Mouse (Mus musculus) intestine, postnatal 0 days (tissue): ENCODE results near the gene Lrrc63. TPM values are rescaled to one million over a fixed set of nuclear protein-coding genes. Genes with fewer than 3 reads are reported as not detected.

ENCODE experiments used
- ATAC-seq: fragments of 200-750 bp; cut with Nextera tagmentation; 2 replicates; pipeline ENCODE4 v1.8.0; 2017; ENCODE audit warnings: mild to moderate bottlenecking, moderate TSS enrichment, moderate library complexity
- H3K27ac ChIP-seq: fragments of 300-500 bp; sonication (generic); 2 replicates; pipeline ENCODE4 v1.5.1; 2014; ENCODE audit warnings: mild to moderate bottlenecking, low read depth, low read length, moderate library complexity
- H3K27me3 ChIP-seq: fragments of 300-500 bp; sonication (generic); replicated peaks from 2 replicates; pipeline ENCODE4 v1.6.1; 2014; ENCODE audit warnings: low read length, mixed read lengths; ENCODE audit not compliant: control insufficient read depth, insufficient read depth
- H3K36me3 ChIP-seq: fragments of 300-500 bp; sonication (generic); 2 replicates; pipeline ENCODE4 v1.6.1; 2014; ENCODE audit warnings: mild to moderate bottlenecking, moderate library complexity; ENCODE audit not compliant: control insufficient read depth, insufficient read depth
- H3K4me1 ChIP-seq: fragments of 300-500 bp; sonication (generic); replicated peaks from 2 replicates; pipeline ENCODE4 v1.6.1; 2014; ENCODE audit warnings: antibody characterized with exemption, low read length, mixed read lengths; ENCODE audit not compliant: control insufficient read depth, insufficient read depth
- H3K4me2 ChIP-seq: fragments of 300-500 bp; sonication (generic); replicated peaks from 2 replicates; pipeline ENCODE4 v1.6.1; 2014; ENCODE audit warnings: low read depth, mild to moderate bottlenecking, moderate library complexity
- H3K4me3 ChIP-seq: fragments of 300-500 bp; sonication (generic); 2 replicates; pipeline ENCODE4 v1.5.1; 2014; ENCODE audit warnings: low read depth, low read length
- H3K9ac ChIP-seq: fragments of 300-500 bp; sonication (generic); 2 replicates; pipeline ENCODE4 v1.6.1; 2014; ENCODE audit warnings: mild to moderate bottlenecking, low read depth, low read length
- H3K9me3 ChIP-seq: fragments of 300-500 bp; sonication (generic); 2 replicates; pipeline ENCODE4 v1.6.1; 2016; ENCODE audit warnings: mixed run types; ENCODE audit not compliant: control insufficient read depth
- CTCF ChIP-seq: sonication (generic); IDR thresholded peaks from 2 replicates; pipeline ENCODE4 v1.5.1; 2016; ENCODE audit warnings: low read depth, mild to moderate bottlenecking, control low read depth, antibody characterized with exemption, moderate library complexity
- WGBS: fragments of 180-500 bp; shearing (Covaris S2); extraction: QIAGEN DNeasy Blood & Tissue Kit; methylation state at CpG from one replicate; pipeline ENCODE4 v1.1.7; 2014; 5-methylcytosine and 5-hydroxymethylcytosine counted together
- polyA plus RNA-seq: library from polyadenylated mRNA; unstranded; fragments of >200 nt; fragmentation: Nextera tagmentation; extraction: Ambion mirVana; gene quantifications from 2 replicates; pipeline ENCODE4 v1.2.1, GENCODE M21; 2015

Lrrc63 gene
- polyA plus RNA-seq, 1 experiment from 2014 or later, result not detected

GRCm38 (mm10) chr14:75165574-75166131, 35.0 kb upstream of the Lrrc63 start:
- Histone ChIP-seq H3K27me3 (0 out of 2 replicates have a peak, but pooled peaks cover 3% of the 10 kb centered on the region), H3K4me2 (no peak overlapping the region), H3K9me3 (no peaks in the 10 kb centered on the region), H3K9ac (no peak overlapping the region), H3K36me3 (no peaks in the 10 kb centered on the region), H3K4me1 (no peaks in the 10 kb centered on the region), H3K27ac (no peak overlapping the region), H3K4me3 (no peak overlapping the region)
- no peak for TF ChIP-seq CTCF
- ATAC-seq, result 0 out of 2 replicates have a peak, but pooled peaks have one; percentile 19
- WGBS, result 36% methylated on average over 2 of the region's 2 CpGs

- no peaks in the 10 kb centered on the region for H3K36me3 ChIP-seq
- 0 out of 2 replicates have a peak, but pooled peaks cover 3% of the 10 kb centered on the region for H3K27me3 ChIP-seq
- no peaks in the 10 kb centered on the region for H3K9me3 ChIP-seq
- no peak overlapping the region for H3K4me2 ChIP-seq
- no peak for ATAC-seq
- no peak for TF ChIP-seq CTCF
- no peak overlapping the region for H3K4me3 ChIP-seq
- WGBS, result 88% methylated on average over 9 of the region's 9 CpGs
- no peak overlapping the region for H3K27ac ChIP-seq
- H3K4me1 ChIP-seq, result no peaks in the 10 kb centered on the region
- no peak overlapping the region for H3K9ac ChIP-seq
Measured at GRCm38 (mm10) chr14:75164345-75164744, 33.7 kb upstream of the Lrrc63 start.

- Histone ChIP-seq H3K36me3 (no peaks in the 10 kb centered on the region), H3K27me3 (0 out of 2 replicates have a peak, but pooled peaks cover 3% of the 10 kb centered on the region), H3K4me3 (no peak overlapping the region), H3K4me2 (no peak overlapping the region), H3K9me3 (no peaks in the 10 kb centered on the region), H3K4me1 (no peaks in the 10 kb centered on the region), H3K9ac (no peak overlapping the region), H3K27ac (no peak overlapping the region)
- 88% methylated on average over 8 of the region's 8 CpGs for WGBS
- TF ChIP-seq CTCF, result no peak
- ATAC-seq, result no peak
Measured at GRCm38 (mm10) chr14:75163866-75164265, 33.2 kb upstream of the Lrrc63 start.

- Histone ChIP-seq H3K4me2 (no peak overlapping the region), H3K4me3 (no peak overlapping the region), H3K36me3 (no peaks in the 10 kb centered on the region), H3K9ac (no peak overlapping the region), H3K9me3 (no peaks in the 10 kb centered on the region), H3K4me1 (no peaks in the 10 kb centered on the region), H3K27me3 (no peaks in the 10 kb centered on the region), H3K27ac (no peak overlapping the region)
- TF ChIP-seq CTCF, result no peak
- no peak for ATAC-seq
- 89% methylated on average over 2 of the region's 2 CpGs for WGBS
Measured at GRCm38 (mm10) chr14:75159375-75159774, 28.7 kb upstream of the Lrrc63 start.

- Histone ChIP-seq H3K27ac (no peak overlapping the region), H3K9ac (no peak overlapping the region), H3K4me2 (no peak overlapping the region), H3K36me3 (no peaks in the 10 kb centered on the region), H3K9me3 (no peaks in the 10 kb centered on the region), H3K27me3 (no peaks in the 10 kb centered on the region), H3K4me1 (no peaks in the 10 kb centered on the region), H3K4me3 (no peak overlapping the region)
- no peak for TF ChIP-seq CTCF
- no peak for ATAC-seq
- 52% methylated on average over 8 of the region's 8 CpGs for WGBS
Measured at GRCm38 (mm10) chr14:75154481-75154880, 23.8 kb upstream of the Lrrc63 start.

- 77% methylated on average over 3 of the region's 3 CpGs for WGBS
- Histone ChIP-seq H3K4me2 (no peak overlapping the region), H3K4me3 (no peak overlapping the region), H3K36me3 (no peaks in the 10 kb centered on the region), H3K9me3 (no peaks in the 10 kb centered on the region), H3K27me3 (no peaks in the 10 kb centered on the region), H3K4me1 (no peaks in the 10 kb centered on the region), H3K27ac (no peak overlapping the region), H3K9ac (no peak overlapping the region)
- ATAC-seq, result no peak
- TF ChIP-seq CTCF, result no peak
Measured at GRCm38 (mm10) chr14:75151146-75151545, 20.5 kb upstream of the Lrrc63 start.
